Mouse (Mus musculus) forebrain, embryonic 13.5 days (tissue): ENCODE data around the gene Magoh. TPM values are rescaled to one million over a fixed set of nuclear protein-coding genes. Genes with fewer than 3 reads are reported as not detected.

Source experiments
- ATAC-seq: fragments of 200-750 bp; cut with Nextera tagmentation; 2 replicates; pipeline ENCODE4 v1.8.0; 2017
- H3K27ac ChIP-seq: fragments of 300-500 bp; sonication (generic); 2 replicates; pipeline ENCODE4 v1.5.1; 2015; ENCODE audit warnings: inconsistent platforms, mild to moderate bottlenecking, moderate library complexity
- H3K27me3 ChIP-seq: fragments of 300-500 bp; sonication (generic); 2 replicates; pipeline ENCODE4 v1.6.1; 2015; ENCODE audit warnings: mild to moderate bottlenecking, inconsistent platforms
- H3K36me3 ChIP-seq: fragments of 300-500 bp; sonication (generic); 2 replicates; pipeline ENCODE4 v1.6.1; 2015; ENCODE audit warnings: mild to moderate bottlenecking, inconsistent platforms; ENCODE audit not compliant: poor library complexity, severe bottlenecking
- H3K4me1 ChIP-seq: fragments of 300-500 bp; sonication (generic); 2 replicates; pipeline ENCODE4 v1.6.1; 2015; ENCODE audit warnings: inconsistent platforms
- H3K4me2 ChIP-seq: fragments of 300-500 bp; sonication (generic); 2 replicates; pipeline ENCODE4 v1.6.1; 2015; ENCODE audit warnings: inconsistent platforms, mild to moderate bottlenecking, moderate library complexity
- H3K4me3 ChIP-seq: fragments of 300-500 bp; sonication (generic); 2 replicates; pipeline ENCODE4 v1.5.1; 2015; ENCODE audit warnings: mild to moderate bottlenecking, inconsistent platforms
- H3K9ac ChIP-seq: fragments of 300-500 bp; sonication (generic); 2 replicates; pipeline ENCODE4 v1.6.1; 2015; ENCODE audit warnings: mild to moderate bottlenecking, inconsistent platforms
- H3K9me3 ChIP-seq: fragments of 300-500 bp; sonication (generic); replicated peaks from 2 replicates; pipeline ENCODE4 v1.6.1; 2016; ENCODE audit warnings: inconsistent platforms
- WGBS: fragments of 180-500 bp; shearing (Covaris S2); methylation state at CpG from one replicate; pipeline ENCODE4 v1.1.7; 2015; 5-methylcytosine and 5-hydroxymethylcytosine counted together
- polyA plus RNA-seq: library from polyadenylated mRNA; unstranded; fragments of >200 nt; fragmentation: Nextera tagmentation; extraction: Ambion mirVana; gene quantifications from 2 replicates; pipeline ENCODE4 v1.2.1, GENCODE M21; 2015

Magoh gene
- polyA plus RNA-seq, 1 experiment from 2014 or later, result 224 TPM

- WGBS, result 83% methylated on average over 2 of the region's 2 CpGs
- no peak for ATAC-seq
- H3K4me2 ChIP-seq, result no peak overlapping the region
Measured at GRCm38 (mm10) chr4:107928726-107929125, 49.2 kb downstream of the Magoh start.

GRCm38 (mm10) chr4:107931453-107931852 is 51.9 kb downstream of the Magoh start:
- Histone ChIP-seq H3K9me3 (no peaks in the 10 kb centered on the region), H3K27ac (no peak overlapping the region), H3K4me3 (no peak overlapping the region), H3K36me3 (no peaks in the 10 kb centered on the region), H3K27me3 (no peaks in the 10 kb centered on the region), H3K4me2 (no peak overlapping the region), H3K9ac (no peak overlapping the region), H3K4me1 (no peaks in the 10 kb centered on the region)
- WGBS, result 89% methylated on average over 3 of the region's 3 CpGs
- no peak for ATAC-seq

More at GRCm38 (mm10) chr4:107928726-107929125, 49.2 kb downstream of the Magoh start:
- H3K4me3 ChIP-seq, result no peak overlapping the region
- no peak overlapping the region for H3K27ac ChIP-seq
- no peaks in the 10 kb centered on the region for H3K27me3 ChIP-seq
- H3K4me1 ChIP-seq, result no peaks in the 10 kb centered on the region
- no peaks in the 10 kb centered on the region for H3K9me3 ChIP-seq
- no peak overlapping the region for H3K9ac ChIP-seq
- no peaks in the 10 kb centered on the region for H3K36me3 ChIP-seq

- Histone ChIP-seq H3K4me2 (no peak overlapping the region), H3K9me3 (no peaks in the 10 kb centered on the region), H3K27me3 (no peaks in the 10 kb centered on the region), H3K36me3 (no peaks in the 10 kb centered on the region), H3K4me3 (no peak overlapping the region), H3K9ac (no peak overlapping the region), H3K27ac (no peak overlapping the region), H3K4me1 (no peaks in the 10 kb centered on the region)
- ATAC-seq, result no peak
- WGBS, result 77% methylated on average over 8 of the region's 8 CpGs
Measured at GRCm38 (mm10) chr4:107933239-107933638, 53.7 kb downstream of the Magoh start.

- no peaks in the 10 kb centered on the region for H3K4me1 ChIP-seq
- ATAC-seq, result no peak
- H3K9ac ChIP-seq, result no peak overlapping the region
- no peak overlapping the region for H3K4me2 ChIP-seq
- H3K4me3 ChIP-seq, result no peak overlapping the region
- no peaks in the 10 kb centered on the region; the same call in 1 of the 2 replicates for H3K27me3 ChIP-seq
- no peak overlapping the region for H3K27ac ChIP-seq
- H3K36me3 ChIP-seq, result no peaks in the 10 kb centered on the region
- 63% methylated on average over 3 of the region's 3 CpGs for WGBS
- H3K9me3 ChIP-seq, result no peaks in the 10 kb centered on the region
Measured at GRCm38 (mm10) chr4:107935254-107935653, 55.7 kb downstream of the Magoh start.

Other genes with a start within 250 kb of the Magoh start
- 32.9 and 38.8 TPM in 2 replicates for gene Dmrtb1, start 195.5 kb upstream of the Magoh start, polyA plus RNA-seq
- gene Lrp8, start 77.5 kb upstream of the Magoh start, polyA plus RNA-seq, result 37.2 and 42.6 TPM in 2 replicates
- 116 and 118 TPM in 2 replicates for gene 0610037L13Rik, start 10.1 kb downstream of the Magoh start, polyA plus RNA-seq
- gene Cpt2, start 43.9 kb downstream of the Magoh start, polyA plus RNA-seq, result 19.4 and 19.8 TPM in 2 replicates
- gene Slc1a7, start 88.6 kb downstream of the Magoh start, polyA plus RNA-seq, result not detected in 2 replicates
- gene Podn, start 216.7 kb downstream of the Magoh start, polyA plus RNA-seq, result 0.15 and 0.27 TPM in 2 replicates